Mouse (Mus musculus) heart, postnatal 4 days (tissue): ENCODE measurements around the gene Add1. TPM values are rescaled to one million over a fixed set of nuclear protein-coding genes. Genes with fewer than 3 reads are reported as not detected.

Experiments used
- DNase-seq: peaks from one replicate; pipeline ENCODE4 v3.0.0; 2021
- total RNA-seq, 2 experiments: library from RNA; stranded (reverse); gene quantifications; 2 replicates each; pipeline ENCODE4 v1.2.3; 2021

Add1 gene
- total RNA-seq: 100 to 1,000 TPM; 202 to 209 TPM

DNA sequence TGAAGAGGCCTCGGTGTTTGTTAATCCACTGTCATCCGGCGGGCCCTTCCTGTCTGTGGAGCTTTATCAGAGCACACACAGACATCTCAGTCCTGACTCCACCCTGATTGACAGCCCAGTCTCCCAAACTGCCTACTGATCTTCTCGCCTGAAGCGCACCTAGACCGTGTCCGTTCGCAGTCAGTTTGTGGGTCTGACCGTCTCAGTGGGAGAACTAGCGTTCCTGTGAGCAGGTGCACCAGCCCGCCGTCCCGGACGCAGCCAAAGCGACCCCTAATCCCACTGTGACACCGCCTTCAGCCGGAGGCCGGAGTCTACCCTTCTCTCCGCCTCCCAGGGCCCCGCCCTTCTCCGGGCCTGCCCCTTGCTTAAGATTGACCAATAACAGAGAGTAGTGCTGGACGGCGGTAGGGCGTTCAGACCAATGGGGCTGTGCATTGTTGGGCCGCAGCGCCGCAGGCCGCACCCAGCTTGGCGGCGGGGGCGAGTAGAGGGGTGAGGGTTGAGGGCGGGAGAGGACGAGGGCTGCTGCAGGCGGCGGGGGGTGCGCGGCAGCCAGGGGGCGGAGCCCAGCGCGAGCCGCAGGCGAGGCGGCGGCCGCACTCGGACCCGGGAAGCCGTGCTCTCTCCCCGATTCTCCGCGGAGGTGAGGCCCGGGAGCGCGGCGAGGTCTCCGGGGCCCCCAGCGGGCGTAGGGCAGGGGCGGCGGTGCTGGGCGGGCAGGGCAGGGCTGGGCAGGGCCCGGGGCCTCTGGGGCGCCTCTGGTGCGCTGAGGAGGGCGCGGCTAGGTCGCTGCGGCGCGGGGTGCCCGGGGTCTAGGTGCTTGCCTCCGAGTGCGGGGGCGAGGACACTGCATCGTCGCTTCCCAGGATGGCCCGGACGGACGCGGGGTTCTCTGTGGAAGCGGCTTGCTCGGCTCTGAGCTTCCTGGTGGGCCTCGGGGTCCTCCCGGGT lies at the start of gene Add1:
Add1 (plus strand) TSS at position 397 of the 954 bp plus-strand sequence.
- DNase-seq: peak; percentile 98

DNA sequence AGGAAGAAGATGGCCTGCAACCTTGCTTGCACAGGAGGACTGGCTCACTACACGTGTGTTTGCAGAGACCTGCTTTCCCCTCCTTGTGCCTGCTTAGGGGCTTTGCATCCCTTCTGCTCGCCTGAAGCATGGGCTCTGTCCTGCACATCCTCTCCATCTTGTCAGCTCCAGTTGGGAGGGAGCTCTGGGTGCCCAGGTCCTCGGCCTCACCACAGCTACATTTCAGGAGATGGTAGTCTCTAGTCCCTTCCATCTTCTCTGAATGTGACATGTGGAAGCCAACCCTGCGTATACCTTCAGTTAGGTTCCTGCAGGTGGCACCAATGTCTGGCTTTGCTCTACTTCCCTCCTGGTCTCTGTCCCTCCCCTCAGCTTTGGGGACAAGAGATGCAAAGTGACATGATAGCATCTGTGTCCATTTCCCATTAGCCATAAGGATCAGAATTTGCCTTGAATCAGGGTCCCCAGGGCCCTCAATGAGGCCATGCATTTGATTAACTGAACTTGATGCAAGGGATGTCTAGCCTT lies 49.4 kb upstream of the Add1 start:
- DNase-seq: no peak

DNA sequence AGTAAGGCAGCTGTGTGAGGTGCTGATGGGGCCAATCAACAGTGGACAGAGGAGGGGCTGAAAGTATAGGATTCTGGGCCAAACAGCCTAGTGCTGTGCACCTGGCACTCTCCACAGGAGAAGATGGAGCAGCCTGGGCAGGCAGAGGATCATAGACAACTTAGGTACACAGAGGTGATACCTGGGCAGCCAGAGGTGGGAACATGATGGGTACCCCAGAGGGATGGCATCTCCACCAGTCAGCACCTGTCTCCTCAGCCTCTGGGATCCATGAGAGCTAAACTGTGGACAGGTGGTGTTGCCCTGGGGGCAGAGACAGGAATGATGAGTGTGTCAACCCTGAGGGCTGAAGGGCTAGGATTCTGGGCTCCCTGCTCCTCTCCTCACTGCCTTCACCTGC lies 49.0 kb upstream of the Add1 start:
- no peak for DNase-seq

DNA sequence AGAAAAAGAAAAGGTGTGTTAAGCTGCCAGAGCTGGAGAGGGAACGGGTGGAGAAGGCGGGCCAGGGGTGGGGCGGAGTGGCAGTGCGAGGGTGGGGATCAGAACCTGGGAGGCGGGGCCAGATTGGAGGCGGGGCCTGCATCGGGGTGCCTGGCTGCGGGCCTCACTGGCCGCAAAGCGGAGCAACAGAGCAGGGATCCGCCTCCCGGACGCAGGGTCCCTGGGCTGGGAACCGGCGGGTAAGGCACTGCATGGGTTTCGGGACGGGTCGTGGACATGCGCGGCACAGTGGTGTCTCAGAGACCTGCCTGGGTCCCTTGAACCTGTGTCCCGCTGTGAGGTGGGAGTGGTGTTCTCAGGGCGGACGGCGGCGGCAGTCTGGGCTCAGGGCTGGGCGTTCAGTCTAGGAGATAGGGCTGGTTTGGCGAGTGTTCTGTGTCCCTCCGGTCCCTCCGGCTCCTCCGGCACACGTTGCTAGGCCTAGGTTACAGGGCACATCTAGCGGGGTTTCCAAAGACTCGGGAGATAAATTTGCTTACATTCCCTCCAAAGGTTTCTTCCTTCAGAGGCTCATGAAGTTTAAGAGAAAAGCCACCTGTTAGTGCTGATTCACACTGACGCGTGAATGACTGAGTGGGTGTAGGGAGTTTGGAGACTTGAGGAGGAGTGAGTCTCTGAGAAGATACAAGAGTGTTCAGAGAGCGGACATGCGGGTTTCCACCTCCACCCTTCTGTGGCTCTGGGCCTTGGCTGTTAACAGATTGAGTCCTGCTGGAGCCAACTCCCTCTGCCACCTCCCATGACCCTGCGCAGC lies 47.6 kb upstream of the Add1 start, which contains the start of gene Sh3bp2:
Sh3bp2 (plus strand) TSS at position 176 of the 814 bp plus-strand sequence.
- DNase-seq: peak; percentile 98

DNA sequence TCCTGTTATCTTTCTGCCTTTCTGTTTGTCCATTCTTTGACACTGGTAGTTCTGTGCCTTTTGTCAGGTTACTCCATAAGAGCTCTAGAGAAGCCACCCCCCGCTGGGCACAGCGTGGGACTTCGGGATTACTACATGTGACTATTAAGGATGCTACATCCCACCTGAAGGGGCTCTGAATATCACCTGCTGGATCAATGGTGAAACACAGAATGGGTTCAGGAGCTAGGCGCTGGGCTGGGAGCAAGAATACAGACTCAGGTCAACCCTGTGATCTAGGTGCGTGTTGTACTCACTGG lies 47.0 kb upstream of the Add1 start:
- DNase-seq: no peak

DNA sequence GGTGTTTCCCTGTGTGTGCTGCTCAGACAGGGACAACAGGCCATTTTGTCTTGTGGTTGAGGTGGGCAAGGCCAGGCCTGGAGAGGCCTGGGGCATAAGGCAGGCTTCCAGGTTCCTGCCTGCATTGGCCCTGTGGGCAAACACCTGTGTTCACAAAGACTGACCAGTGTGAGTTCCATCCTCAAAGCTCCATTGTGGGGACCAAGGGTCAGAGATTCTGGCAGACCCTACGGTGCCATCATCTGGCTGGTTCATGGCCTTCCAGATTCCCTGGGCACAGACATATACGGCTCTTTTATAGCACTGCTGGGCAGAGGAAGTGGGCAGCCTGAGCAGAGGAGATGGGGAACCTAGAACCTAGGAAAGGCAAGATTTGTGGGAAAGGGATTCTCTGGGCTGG lies 46.1 kb upstream of the Add1 start:
- DNase-seq: no peak

DNA sequence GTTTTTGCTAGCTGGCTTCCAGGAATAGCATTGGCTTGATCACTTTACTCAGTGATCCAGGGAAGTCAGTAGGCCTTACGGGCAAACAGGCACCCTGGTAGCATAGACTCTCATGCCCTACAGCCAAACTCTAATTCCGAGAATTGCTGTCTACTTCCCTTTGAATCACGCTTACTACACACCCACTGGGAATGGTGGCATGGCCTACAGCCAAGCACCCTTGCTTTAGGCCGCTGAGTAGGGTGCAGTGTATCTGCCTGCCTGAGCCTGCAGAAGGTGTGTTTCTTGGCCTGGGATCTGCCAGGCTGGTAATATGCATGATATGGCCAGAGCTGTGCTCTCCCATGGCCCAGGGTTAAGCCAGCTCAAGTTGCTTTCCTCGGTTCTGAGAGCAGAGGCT lies 44.7 kb upstream of the Add1 start:
- no peak for DNase-seq

DNA sequence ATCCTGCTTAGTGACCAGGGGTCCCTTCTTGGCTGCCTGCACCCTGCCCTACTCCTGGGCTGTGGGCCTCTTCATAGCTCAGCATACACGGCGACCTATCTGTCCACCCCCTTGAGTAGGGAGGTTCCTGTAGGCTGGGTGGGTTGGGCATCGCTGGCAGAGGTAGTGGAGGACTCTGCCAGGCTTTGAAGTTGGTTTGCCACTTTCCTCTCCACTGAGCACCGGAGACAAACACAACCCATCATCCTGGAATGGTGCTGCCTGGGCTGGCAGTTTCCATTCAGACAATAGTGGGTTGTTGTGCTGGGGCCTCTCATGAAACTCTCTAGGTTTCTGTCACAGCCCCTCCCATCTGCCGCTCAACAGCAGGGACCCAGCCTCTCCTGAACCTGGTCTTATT lies 43.3 kb upstream of the Add1 start:
- DNase-seq: no peak

DNA sequence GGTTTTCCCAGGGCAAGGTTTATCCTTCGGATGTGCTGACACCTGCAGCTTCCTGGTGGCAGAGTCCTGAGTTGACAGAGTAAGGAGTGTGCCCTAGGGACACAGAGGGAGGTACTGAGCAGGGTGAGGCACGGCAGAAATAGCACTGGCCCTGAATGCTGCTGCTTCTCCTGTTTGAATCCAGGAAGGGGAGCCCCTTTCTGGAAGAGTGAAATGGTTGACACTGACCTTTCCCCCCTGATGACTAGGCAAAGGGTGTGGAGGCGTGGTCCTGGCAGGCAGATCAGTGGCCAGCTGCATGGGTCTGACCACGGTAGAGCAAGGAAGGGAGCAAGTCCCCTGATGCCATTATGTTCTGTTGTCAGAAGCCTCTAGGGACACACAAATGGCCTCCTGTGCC lies 42.8 kb upstream of the Add1 start:
- DNase-seq: no peak

DNA sequence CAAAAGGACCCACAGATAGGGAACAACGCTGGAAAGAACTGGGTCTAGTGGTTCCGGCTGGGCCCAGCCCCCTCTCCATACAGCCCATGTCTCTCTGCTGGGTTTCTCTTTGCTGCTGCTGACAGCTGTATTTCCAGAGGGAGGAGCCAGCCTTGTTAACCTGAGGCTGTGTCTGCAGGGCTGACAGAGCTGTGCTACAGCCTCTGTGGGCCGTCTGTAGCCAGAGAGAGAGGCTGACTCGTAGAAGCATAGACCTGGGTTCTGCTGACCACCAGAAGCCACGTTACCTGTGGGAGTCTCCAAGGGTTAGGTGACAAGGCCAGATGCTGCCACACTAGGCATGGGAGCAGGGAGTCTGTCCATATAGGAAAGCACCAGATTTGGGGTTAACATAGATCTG lies 40.4 kb upstream of the Add1 start:
- no peak for DNase-seq

DNA sequence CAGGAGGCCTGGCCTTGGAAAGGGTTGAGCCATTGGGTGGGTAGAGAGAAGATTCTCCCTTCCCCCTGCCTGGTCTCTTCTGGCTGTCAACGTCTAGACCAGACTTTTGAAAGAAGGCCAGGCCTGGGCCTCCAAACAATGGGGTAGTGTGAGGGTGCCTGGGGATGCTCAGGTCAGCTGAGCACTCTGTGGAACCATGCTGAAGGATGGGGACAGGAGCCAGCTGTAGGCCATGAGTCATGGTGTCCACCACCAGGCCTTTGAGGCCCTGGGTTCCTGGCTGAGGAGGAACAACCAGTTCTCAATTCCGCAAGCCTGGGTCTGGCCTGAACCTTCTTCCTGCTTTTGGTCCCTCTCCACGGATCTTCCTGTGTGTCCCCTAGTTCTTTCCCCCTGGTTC lies 39.6 kb upstream of the Add1 start:
- DNase-seq: peak; percentile 62

DNA sequence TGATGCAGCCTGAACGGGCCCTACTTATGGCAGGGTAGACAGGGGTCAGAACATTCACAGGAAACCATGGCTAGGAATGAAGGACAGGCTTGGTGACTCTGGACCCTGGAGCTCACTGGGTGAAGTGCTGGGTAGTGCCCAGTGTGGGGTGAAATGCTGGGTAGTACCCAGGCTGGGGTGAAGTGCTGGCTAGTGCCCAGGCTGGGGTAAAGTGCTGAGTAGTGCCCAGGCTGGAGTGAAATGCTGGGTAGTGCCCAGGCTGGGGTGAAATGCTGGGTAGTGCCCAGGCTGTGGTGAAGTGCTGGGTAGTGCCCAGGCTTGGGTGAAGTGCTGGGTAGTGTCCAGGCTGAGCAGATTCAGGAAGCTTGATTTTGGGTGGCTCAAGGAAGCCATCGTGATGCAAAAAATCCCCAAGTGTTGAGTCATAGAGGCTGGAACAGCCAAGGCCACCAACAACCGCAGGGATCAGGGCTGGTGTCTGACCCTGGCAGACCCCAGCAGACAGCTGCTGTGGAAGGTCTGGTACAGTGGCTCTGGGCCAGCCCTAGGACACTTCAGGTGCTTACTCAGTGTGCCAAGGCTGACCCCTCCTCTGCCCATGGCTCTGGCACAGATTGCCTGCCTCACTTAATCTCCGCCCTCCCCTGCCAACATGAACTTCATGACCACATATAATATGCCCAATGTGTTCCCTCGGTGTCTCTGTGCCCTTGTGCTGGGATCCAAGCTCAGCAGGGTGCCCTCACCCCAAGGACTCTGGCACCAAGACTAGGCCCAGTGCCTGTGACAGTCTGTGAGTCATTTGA lies 38.5 kb upstream of the Add1 start:
- no peak for DNase-seq

DNA sequence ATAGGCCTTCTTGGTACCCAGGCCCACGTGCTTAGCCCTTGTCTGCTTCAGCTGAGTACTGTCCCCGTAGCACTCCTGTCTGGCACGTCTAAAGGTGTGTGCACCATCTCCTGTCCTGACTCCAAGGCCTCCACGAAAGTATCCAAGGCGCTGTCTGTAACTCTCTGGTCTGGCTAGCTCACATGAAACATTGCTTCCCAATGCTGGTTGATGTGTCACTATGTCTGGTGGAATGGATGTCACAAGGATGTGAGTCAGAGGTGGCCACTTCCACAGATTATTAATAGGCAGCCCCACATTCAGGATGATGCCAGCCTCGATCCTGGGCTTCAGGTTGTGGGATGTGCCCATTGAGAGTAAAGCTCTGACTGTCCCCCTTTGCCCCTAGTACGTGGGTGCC lies 37.6 kb upstream of the Add1 start:
- DNase-seq: no peak

DNA sequence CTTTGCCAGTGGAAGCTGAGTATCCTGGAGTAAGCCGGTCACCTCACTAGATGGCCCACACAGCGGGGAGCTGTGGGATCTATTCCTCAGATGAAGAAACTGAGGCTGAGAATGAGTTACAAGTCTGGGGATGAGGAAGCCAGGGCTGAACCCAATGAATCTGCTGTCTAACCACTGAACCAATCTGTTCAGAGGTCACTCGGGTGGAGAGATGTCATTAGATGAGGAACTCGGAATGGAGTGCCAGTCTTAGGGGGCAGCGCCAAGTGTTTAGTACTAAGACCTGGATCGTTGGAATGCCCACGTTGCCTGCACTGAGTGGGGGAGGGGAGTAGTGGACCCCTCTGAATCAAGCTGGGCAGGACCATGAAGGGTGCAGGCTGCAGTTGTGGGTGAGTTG lies 35.4 kb upstream of the Add1 start:
- no peak for DNase-seq

DNA sequence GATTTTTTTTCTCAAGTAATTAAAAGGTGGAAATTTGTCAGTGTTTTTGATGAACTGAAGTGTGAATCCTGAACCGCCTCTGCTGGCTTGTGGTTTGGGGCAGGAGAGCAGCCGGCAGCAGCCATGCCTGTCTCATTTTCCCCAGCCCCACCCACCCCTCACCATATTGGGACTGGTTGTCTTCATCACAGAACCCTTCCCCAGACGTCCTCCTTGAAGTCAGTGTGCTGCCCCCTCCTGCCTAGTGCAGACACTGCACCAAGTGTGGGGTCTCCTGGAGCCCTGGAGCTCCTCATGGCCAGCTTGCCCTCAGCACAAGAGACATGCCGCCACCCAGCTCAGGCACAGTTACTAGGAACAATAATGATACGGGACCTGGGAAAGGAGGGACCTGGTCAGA lies 34.9 kb upstream of the Add1 start:
- peak; percentile 49 for DNase-seq

DNA sequence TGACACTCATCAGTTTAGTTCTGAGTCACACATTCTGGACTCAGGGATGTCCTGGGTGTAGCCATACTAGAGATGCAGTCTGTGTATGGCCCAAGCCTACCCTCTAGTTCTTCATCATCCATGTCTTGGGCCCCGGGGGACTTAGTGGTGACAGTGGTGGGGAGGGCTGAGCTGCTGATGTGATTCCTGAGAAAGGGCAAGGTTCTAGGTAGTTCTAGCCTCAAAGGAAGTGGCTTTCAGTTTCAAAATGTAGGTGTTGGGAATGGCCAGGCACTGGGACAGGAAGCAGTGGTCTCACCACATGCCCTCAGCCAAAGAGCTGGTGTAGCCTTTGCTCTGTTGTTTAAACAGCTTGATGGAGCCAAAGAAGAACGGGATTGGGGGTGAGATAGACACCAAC lies 34.3 kb upstream of the Add1 start:
- no peak for DNase-seq

DNA sequence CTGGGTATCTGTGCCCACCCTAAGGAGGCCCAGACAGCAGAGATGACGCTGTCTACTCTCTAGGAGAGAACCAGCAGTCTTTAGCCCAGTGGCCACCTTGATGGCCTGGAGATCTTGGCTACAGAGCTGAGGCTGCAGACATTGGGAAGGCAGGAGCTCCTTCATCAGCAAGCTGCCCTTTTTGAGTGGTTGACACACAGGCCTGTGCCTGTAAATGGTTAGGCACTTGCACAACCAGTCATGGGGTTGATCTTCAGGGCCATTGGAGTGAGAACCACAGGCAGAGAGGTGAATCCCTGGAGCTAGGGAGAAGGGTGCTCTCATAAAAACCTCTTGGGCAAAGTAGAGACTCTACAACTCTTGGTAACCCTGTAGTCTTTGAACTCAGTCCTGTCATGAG lies 31.3 kb upstream of the Add1 start:
- no peak for DNase-seq

DNA sequence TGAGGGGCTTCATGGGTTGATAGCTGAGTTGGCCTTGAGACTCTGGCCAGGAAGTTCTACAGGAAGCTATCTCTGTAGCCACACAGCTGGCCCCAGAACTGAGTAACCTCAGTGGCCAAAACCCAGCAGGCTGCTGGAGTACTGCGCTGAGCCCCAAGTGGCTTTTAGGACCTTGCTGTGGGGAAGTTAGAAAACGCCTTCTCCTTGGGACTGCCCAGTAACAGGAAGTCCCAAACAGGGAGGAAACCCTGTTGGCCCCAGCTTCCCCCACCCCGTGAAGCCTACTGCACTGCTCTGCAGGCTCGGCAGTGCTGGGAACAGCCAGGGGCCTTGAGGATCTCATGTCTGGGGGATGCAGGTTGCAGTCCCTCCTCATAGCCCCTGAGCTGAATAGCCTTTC lies 30.4 kb upstream of the Add1 start:
- DNase-seq: peak; percentile 27

DNA sequence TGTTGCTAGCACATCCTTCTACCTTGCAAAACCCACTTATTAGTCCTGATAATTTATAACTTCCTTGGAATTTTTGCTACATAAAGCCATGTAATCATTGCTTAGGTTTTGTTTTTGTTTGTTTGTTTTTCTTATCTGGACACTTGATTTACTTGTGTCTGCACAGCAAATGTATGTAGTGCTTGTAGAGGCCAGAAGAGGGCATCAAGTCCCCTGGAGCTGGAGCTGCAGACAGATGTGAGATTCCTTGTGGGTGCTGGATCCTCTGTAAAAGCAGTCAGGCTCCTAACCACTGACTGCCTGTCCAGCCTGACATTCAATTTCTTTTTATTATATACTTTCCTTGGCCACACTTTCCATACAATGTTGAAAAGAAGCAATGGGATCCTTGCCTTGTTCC lies 26.1 kb upstream of the Add1 start:
- peak; percentile 37 for DNase-seq

DNA sequence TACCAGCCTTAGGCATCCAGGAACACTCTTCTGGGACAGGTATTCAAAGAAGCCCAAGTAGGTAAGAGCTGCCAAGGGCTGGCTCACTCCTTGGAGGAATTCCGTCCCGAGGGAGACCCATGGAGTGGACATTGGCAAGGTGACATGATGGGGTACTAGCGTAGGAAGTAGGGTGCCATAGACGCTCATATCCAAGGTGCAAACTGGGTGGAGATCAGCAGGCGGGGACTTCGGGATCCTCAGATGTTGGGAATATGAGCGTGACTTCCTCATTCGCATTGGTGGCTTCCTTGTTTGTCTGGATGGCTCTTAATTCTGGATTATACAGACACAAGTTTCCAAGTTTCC lies 24.4 kb upstream of the Add1 start:
- DNase-seq: no peak

DNA sequence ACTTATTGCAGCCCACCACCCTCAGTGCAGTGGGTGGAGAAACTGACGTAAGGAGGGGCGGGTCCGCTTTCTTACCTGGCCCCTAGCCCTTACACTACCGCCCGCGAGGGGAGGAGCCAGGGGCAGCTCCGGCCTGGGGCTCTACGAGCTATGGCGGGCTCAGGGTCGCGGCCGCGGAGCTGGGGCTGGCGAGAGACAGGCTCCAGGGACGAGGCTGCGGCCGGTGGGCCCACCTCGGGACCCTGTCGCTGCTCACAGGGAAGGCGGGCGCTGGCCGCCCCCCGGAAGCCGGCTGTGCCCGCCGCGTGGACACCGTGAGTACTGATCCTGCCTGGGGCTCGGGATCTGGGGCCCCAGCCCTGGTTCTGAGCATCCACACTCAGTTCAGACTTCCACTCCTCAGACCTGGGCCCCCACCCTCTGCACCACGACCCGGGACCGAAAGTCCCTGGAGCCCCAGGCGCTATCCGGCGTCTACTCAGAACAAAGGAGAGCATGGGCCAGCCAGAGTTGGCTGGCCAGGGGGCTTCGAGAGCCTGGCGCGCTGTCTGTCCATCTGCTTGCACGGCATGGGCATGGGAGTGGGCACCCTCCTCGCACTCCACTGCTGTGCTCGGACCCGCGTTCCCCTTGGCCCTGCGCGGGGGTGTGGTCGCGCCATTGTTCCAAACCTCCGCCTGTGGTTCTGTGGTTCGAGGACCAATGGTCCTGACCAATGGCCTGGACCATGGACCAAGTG lies 23.8 kb upstream of the Add1 start:
- DNase-seq: peak; percentile 59

DNA sequence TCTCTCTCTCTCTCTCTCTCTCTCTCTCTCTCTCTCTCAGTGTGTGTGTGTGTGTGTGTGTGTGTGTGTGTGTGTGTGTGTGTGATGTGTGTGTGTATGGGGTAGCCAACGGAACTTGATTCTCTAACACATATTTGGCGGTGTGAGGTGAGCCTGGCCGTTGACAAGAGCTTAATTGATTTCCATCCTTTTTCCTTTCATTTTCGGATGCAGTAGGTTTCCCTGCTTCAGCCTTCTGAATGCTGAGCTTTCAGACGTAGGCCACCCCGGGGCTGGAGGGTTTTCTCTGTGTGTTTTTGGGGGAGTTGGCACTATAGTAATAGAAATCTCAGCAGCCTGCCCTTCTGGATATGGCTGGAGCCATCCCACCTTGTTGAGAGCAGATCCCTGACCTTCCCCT lies 23.2 kb upstream of the Add1 start:
- DNase-seq: no peak
